Mouse (Mus musculus): ENCODE measurements around the gene Ubc. TPM values are rescaled to one million over a fixed set of nuclear protein-coding genes. Genes with fewer than 3 reads are reported as not detected.
"Not testable (repeated sequence)": the region's sequence is repeated elsewhere in the genome, so short reads cannot be mapped to it uniquely, and the experiment has no call there.

The Ubc gene
- polyA plus RNA-seq, 1 experiment from 2014 or later, result 1,417 TPM

- not testable (repeated sequence) for H3K9ac ChIP-seq; H3K4me2 ChIP-seq; H3K9me3 ChIP-seq; ATAC-seq (ENCODE audit: low FRiP score, low read depth); H3K4me3 ChIP-seq; H3K27ac ChIP-seq (replicated peaks); H3K27me3 ChIP-seq
- Histone ChIP-seq H3K4me1 (replicated peaks) (peaks cover 47% of the 10 kb centered on the region), H3K36me3 (peaks cover 18% of the 10 kb centered on the region)
- WGBS, result 89% methylated on average over 5 of the region's 6 CpGs
Observed at GRCm38 (mm10) chr5:125387295-125387694, 2.7 kb downstream of the Ubc start.

- peaks cover 41% of the 10 kb centered on the region for H3K4me1 ChIP-seq (replicated peaks)
- H3K9me3 ChIP-seq, result no peaks in the 10 kb centered on the region
- H3K4me3 ChIP-seq, result no peak overlapping the region
- WGBS, result 75% methylated on average over 8 of the region's 8 CpGs
- H3K4me2 ChIP-seq, result peak overlapping the region; percentile 31
- no peak overlapping the region for H3K9ac ChIP-seq
- no peak overlapping the region for H3K27ac ChIP-seq (replicated peaks)
- no peak for ATAC-seq (ENCODE audit: low FRiP score, low read depth)
- peaks cover 18% of the 10 kb centered on the region for H3K36me3 ChIP-seq
- H3K27me3 ChIP-seq, result no peaks in the 10 kb centered on the region
Observed at GRCm38 (mm10) chr5:125385215-125385940, 4.6 kb downstream of the Ubc start.

GRCm38 (mm10) chr5:125384512-125385214 lies 5.3 kb downstream of the Ubc start:
- Histone ChIP-seq H3K9ac (no peak overlapping the region), H3K4me3 (no peak overlapping the region), H3K4me1 (replicated peaks) (peaks cover 36% of the 10 kb centered on the region), H3K27me3 (no peaks in the 10 kb centered on the region), H3K4me2 (0 out of 2 replicates have a peak overlapping the region, but pooled peaks have one; percentile 8), H3K27ac (replicated peaks) (no peak overlapping the region), H3K36me3 (peaks cover 18% of the 10 kb centered on the region), H3K9me3 (no peaks in the 10 kb centered on the region)
- 88% methylated on average over 2 of the region's 2 CpGs for WGBS
- no peak for ATAC-seq (ENCODE audit: low FRiP score, low read depth)

GRCm38 (mm10) chr5:125383637-125384420 lies 6.2 kb downstream of the Ubc start:
- Histone ChIP-seq H3K36me3 (peaks cover 18% of the 10 kb centered on the region), H3K4me1 (replicated peaks) (peaks cover 36% of the 10 kb centered on the region), H3K4me2 (no peak overlapping the region), H3K4me3 (no peak overlapping the region), H3K9ac (no peak overlapping the region), H3K9me3 (no peaks in the 10 kb centered on the region), H3K27me3 (no peaks in the 10 kb centered on the region), H3K27ac (replicated peaks) (no peak overlapping the region)
- 74% methylated on average over 3 of the region's 3 CpGs for WGBS
- no peak for ATAC-seq (ENCODE audit: low FRiP score, low read depth)

GRCm38 (mm10) chr5:125382673-125383558 lies 7.1 kb downstream of the Ubc start:
- H3K27me3 ChIP-seq, result no peaks in the 10 kb centered on the region
- peaks cover 18% of the 10 kb centered on the region for H3K36me3 ChIP-seq
- H3K9me3 ChIP-seq, result no peaks in the 10 kb centered on the region
- 0 out of 2 replicates have a peak, but pooled peaks have one; percentile 56 for ATAC-seq (ENCODE audit: low FRiP score, low read depth)
- 49% methylated on average over 6 of the region's 6 CpGs for WGBS
- no peak overlapping the region for H3K9ac ChIP-seq
- peaks cover 28% of the 10 kb centered on the region for H3K4me1 ChIP-seq (replicated peaks)
- no peak overlapping the region for H3K4me3 ChIP-seq
- no peak overlapping the region for H3K27ac ChIP-seq (replicated peaks)
- H3K4me2 ChIP-seq, result no peak overlapping the region

- Histone ChIP-seq H3K4me1 (replicated peaks) (peaks cover 28% of the 10 kb centered on the region), H3K27ac (replicated peaks) (no peak overlapping the region), H3K4me3 (no peak overlapping the region), H3K4me2 (no peak overlapping the region), H3K36me3 (peaks cover 18% of the 10 kb centered on the region), H3K9me3 (no peaks in the 10 kb centered on the region), H3K9ac (no peak overlapping the region), H3K27me3 (no peaks in the 10 kb centered on the region)
- 0 out of 2 replicates have a peak, but pooled peaks have one; percentile 13 for ATAC-seq (ENCODE audit: low FRiP score, low read depth)
- 82% methylated on average over 5 of the region's 5 CpGs for WGBS
Observed at GRCm38 (mm10) chr5:125381954-125382672, 7.9 kb downstream of the Ubc start.

GRCm38 (mm10) chr5:125378919-125379318 lies 11.1 kb downstream of the Ubc start:
- Histone ChIP-seq H3K4me2 (no peak overlapping the region), H3K27me3 (no peaks in the 10 kb centered on the region), H3K4me1 (replicated peaks) (peaks cover 10% of the 10 kb centered on the region), H3K9me3 (no peaks in the 10 kb centered on the region), H3K9ac (no peak overlapping the region), H3K4me3 (no peak overlapping the region), H3K36me3 (no peaks in the 10 kb centered on the region), H3K27ac (replicated peaks) (no peak overlapping the region)
- ATAC-seq (ENCODE audit: low FRiP score, low read depth), result no peak
- WGBS, result 84% methylated on average over 5 of the region's 5 CpGs

GRCm38 (mm10) chr5:125377214-125377613 lies 12.8 kb downstream of the Ubc start:
- ATAC-seq (ENCODE audit: low FRiP score, low read depth), result no peak
- WGBS, result 64% methylated on average over 7 of the region's 7 CpGs

GRCm38 (mm10) chr5:125375871-125376270 lies 14.1 kb downstream of the Ubc start:
- no peak overlapping the region for H3K9ac ChIP-seq
- no peaks in the 10 kb centered on the region for H3K9me3 ChIP-seq
- H3K4me2 ChIP-seq, result no peak overlapping the region
- H3K4me1 ChIP-seq (replicated peaks), result no peaks in the 10 kb centered on the region
- H3K4me3 ChIP-seq, result no peak overlapping the region
- ATAC-seq (ENCODE audit: low FRiP score, low read depth), result no peak
- 92% methylated on average over 2 of the region's 2 CpGs for WGBS
- no peaks in the 10 kb centered on the region for H3K36me3 ChIP-seq
- H3K27ac ChIP-seq (replicated peaks), result no peak overlapping the region
- H3K27me3 ChIP-seq, result no peaks in the 10 kb centered on the region

More at GRCm38 (mm10) chr5:125377214-125377613, 12.8 kb downstream of the Ubc start:
- no peak overlapping the region for H3K4me3 ChIP-seq
- no peak overlapping the region for H3K9ac ChIP-seq
- no peaks in the 10 kb centered on the region for H3K36me3 ChIP-seq
- H3K27me3 ChIP-seq, result no peaks in the 10 kb centered on the region
- H3K27ac ChIP-seq (replicated peaks), result no peak overlapping the region
- H3K4me1 ChIP-seq (replicated peaks), result no peaks in the 10 kb centered on the region
- no peak overlapping the region for H3K4me2 ChIP-seq
- no peaks in the 10 kb centered on the region for H3K9me3 ChIP-seq

GRCm38 (mm10) chr5:125372027-125372426 lies 18.0 kb downstream of the Ubc start:
- 90% methylated on average over 4 of the region's 4 CpGs for WGBS

More at GRCm38 (mm10) chr5:125372027-125372426, 18.0 kb downstream of the Ubc start:
- Histone ChIP-seq H3K4me2 (no peak overlapping the region), H3K9ac (no peak overlapping the region), H3K9me3 (no peaks in the 10 kb centered on the region), H3K27ac (replicated peaks) (no peak overlapping the region), H3K4me3 (no peak overlapping the region), H3K36me3 (no peaks in the 10 kb centered on the region), H3K4me1 (replicated peaks) (no peaks in the 10 kb centered on the region), H3K27me3 (no peaks in the 10 kb centered on the region)
- no peak for ATAC-seq (ENCODE audit: low FRiP score, low read depth)
